Mouse (Mus musculus): ENCODE measurements around the gene Il15. TPM values are rescaled to one million over a fixed set of nuclear protein-coding genes. Genes with fewer than 3 reads are reported as not detected.

The Il15 gene
- polyA plus RNA-seq, 1 experiment from 2014 or later = 2.8 TPM

- H3K9ac ChIP-seq = no peak overlapping the region
- no peak overlapping the region for H3K4me3 ChIP-seq
- no peaks in the 10 kb centered on the region for H3K4me1 ChIP-seq
- H3K36me3 ChIP-seq = no peaks in the 10 kb centered on the region
- H3K9me3 ChIP-seq = no peaks in the 10 kb centered on the region
- H3K27ac ChIP-seq = no peak overlapping the region
- 79% methylated on average over 5 of the region's 5 CpGs for WGBS
- H3K4me2 ChIP-seq (replicated peaks) = no peak overlapping the region
- H3K27me3 ChIP-seq = no peaks in the 10 kb centered on the region
- no peak for ATAC-seq (ENCODE audit: low FRiP score, low read depth)
Observed at GRCm38 (mm10) chr8:82281995-82282394, 121.0 kb downstream of the Il15 start.

All from limb, embryonic 13.5 days (tissue).